Mouse (Mus musculus) naive thymus-derived CD4-positive, alpha-beta T cell, adult 5 months (primary cell): ENCODE measurements around the gene Sema4d. TPM values are rescaled to one million over a fixed set of nuclear protein-coding genes. Genes with fewer than 3 reads are reported as not detected.

Source experiments
- polyA plus RNA-seq: library from polyadenylated mRNA; unstranded; fragments of 100-300 nt; shearing (Covaris generic); gene quantifications from one replicate; pipeline ENCODE4 v1.2.1, GENCODE M21; 2017

The Sema4d gene
- 152 TPM for polyA plus RNA-seq

GRCm38 (mm10) chr13:51793425-51793891 lies at the start of gene Sema4d:
Gene Sema4d (minus strand): TSS chr13:51793747.

GRCm38 (mm10) chr13:51651408-51652064 lies 142.0 kb downstream of the Sema4d start, which contains the start of gene Secisbp2:
Gene Secisbp2 (plus strand): TSS chr13:51651697.

GRCm38 (mm10) chr13:51644829-51645789 lies 148.4 kb downstream of the Sema4d start, which contains the start of gene Cks2:
Gene Cks2 (plus strand): TSS chr13:51645232.

Other genes with a start within 250 kb of the Sema4d start
- not detected for gene Shc3, start 224.3 kb downstream of the Sema4d start, polyA plus RNA-seq
- 28.8 TPM for gene Cks2, start 148.5 kb downstream of the Sema4d start, polyA plus RNA-seq
- 56.4 TPM for gene Secisbp2, start 142.1 kb downstream of the Sema4d start, polyA plus RNA-seq
- gene Gadd45g, start 52.9 kb upstream of the Sema4d start, polyA plus RNA-seq, result 7.3 TPM